Mouse (Mus musculus) olfactory bulb, adult 2 months (tissue): ENCODE measurements around the gene Paqr4. TPM values are rescaled to one million over a fixed set of nuclear protein-coding genes. Genes with fewer than 3 reads are reported as not detected.
A peak's percentile ranks its signal among the peaks of the same experiment; 100 is the strongest.

ENCODE experiments used
- H3K27ac ChIP-seq: fragments of 200-500 bp; 2 replicates; pipeline ENCODE4 v1.5.1; 2012; ENCODE audit warnings: low read depth, low read length; ENCODE audit not compliant: insufficient read depth
- H3K4me1 ChIP-seq: fragments of 200-500 bp; 2 replicates; pipeline ENCODE4 v1.6.1; 2012; ENCODE audit warnings: low read length; ENCODE audit not compliant: control insufficient read depth, insufficient read depth
- H3K4me3 ChIP-seq: fragments of 200-500 bp; 2 replicates; pipeline ENCODE4 v1.5.1; 2012; ENCODE audit warnings: mild to moderate bottlenecking, low read depth, low read length, moderate library complexity; ENCODE audit not compliant: insufficient read depth
- CTCF ChIP-seq: fragments of 200-500 bp; IDR thresholded peaks from 2 replicates; pipeline ENCODE4 v1.5.1; 2012; ENCODE audit warnings: low read depth, mild to moderate bottlenecking, low read length, moderate library complexity; ENCODE audit not compliant: insufficient read depth
- POLR2A ChIP-seq: fragments of 200-500 bp; IDR thresholded peaks from 2 replicates; pipeline ENCODE4 v1.6.1; 2012; ENCODE audit warnings: mild to moderate bottlenecking, low read depth, low read length, moderate library complexity; ENCODE audit not compliant: insufficient read depth
- WGBS: fragments of 180-500 bp; shearing (Covaris S2); methylation state at CpG from one replicate; pipeline ENCODE4 v1.1.7; 2018; 5-methylcytosine and 5-hydroxymethylcytosine counted together
- polyA plus RNA-seq: library from polyadenylated mRNA; stranded (reverse); fragments of >200 nt; gene quantifications from 2 replicates; pipeline ENCODE4 v1.2.4, GENCODE M21; 2012; ENCODE audit warnings: low replicate concordance; ENCODE audit not compliant: missing spikeins, insufficient read depth, insufficient read length

Paqr4 gene
- polyA plus RNA-seq, 1 experiment = not detected

- TF ChIP-seq POLR2A (no peak; the same call in 1 of the 2 replicates), CTCF (no peak)
- Histone ChIP-seq H3K4me3 (peak overlapping the region; percentile 62), H3K4me1 (peaks cover 3% of the 10 kb centered on the region; the same call in 1 of the 2 replicates), H3K27ac (0 out of 2 replicates have a peak overlapping the region, but pooled peaks have one; percentile 5)
- 6% methylated on average over 97 of the region's 101 CpGs for WGBS
These were observed 41.3 kb downstream of the Paqr4 start for GRCm38 (mm10) chr17:23699131-23700077.

GRCm38 (mm10) chr17:23695801-23696200 is 44.9 kb downstream of the Paqr4 start:
- no peak overlapping the region for H3K27ac ChIP-seq
- peaks cover 3% of the 10 kb centered on the region; the same call in 1 of the 2 replicates for H3K4me1 ChIP-seq
- WGBS = 55% methylated on average over 3 of the region's 3 CpGs
- TF ChIP-seq POLR2A = no peak
- no peak for TF ChIP-seq CTCF
- H3K4me3 ChIP-seq = no peak overlapping the region

- no peak overlapping the region for H3K4me3 ChIP-seq
- TF ChIP-seq CTCF = no peak
- no peak for TF ChIP-seq POLR2A
- no peak overlapping the region for H3K27ac ChIP-seq
- H3K4me1 ChIP-seq = peaks cover 3% of the 10 kb centered on the region; the same call in 1 of the 2 replicates
- WGBS = 65% methylated on average over 1 of the region's 1 CpGs
These were observed 46.2 kb downstream of the Paqr4 start for GRCm38 (mm10) chr17:23694491-23694890.

Other genes starting within 250 kb of the Paqr4 start
- not detected in 2 replicates for gene Zfp213, start 176.6 kb downstream of the Paqr4 start, polyA plus RNA-seq
- gene Zfp13, start 141.4 kb downstream of the Paqr4 start, polyA plus RNA-seq = not detected in 2 replicates
- gene Zscan10, start 140.0 kb downstream of the Paqr4 start, polyA plus RNA-seq = not detected in 2 replicates
- not detected in 2 replicates for gene Mmp25, start 95.6 kb downstream of the Paqr4 start, polyA plus RNA-seq
- gene Bicdl2, start 80.4 kb downstream of the Paqr4 start, polyA plus RNA-seq = not detected in 2 replicates
- gene Hcfc1r1, start 67.3 kb downstream of the Paqr4 start, polyA plus RNA-seq = not detected in 2 replicates
- gene Thoc6, start 67.0 kb downstream of the Paqr4 start, polyA plus RNA-seq = not detected in 2 replicates
- gene Tnfrsf12a, start 63.4 kb downstream of the Paqr4 start, polyA plus RNA-seq = not detected in 2 replicates
- gene Cldn6, start 61.6 kb downstream of the Paqr4 start, polyA plus RNA-seq = not detected in 2 replicates
- gene Cldn9, start 56.8 kb downstream of the Paqr4 start, polyA plus RNA-seq = not detected in 2 replicates
- not detected in 2 replicates for gene 1520401A03Rik, start 18.1 kb downstream of the Paqr4 start, polyA plus RNA-seq
- gene Pkmyt1, start 14.5 kb downstream of the Paqr4 start, polyA plus RNA-seq = not detected in 2 replicates
- not detected in 2 replicates for gene Kremen2, start 5.0 kb upstream of the Paqr4 start, polyA plus RNA-seq
- not detected in 2 replicates for gene Flywch1, start 30.7 kb upstream of the Paqr4 start, polyA plus RNA-seq
- not detected in 2 replicates for gene Flywch2, start 45.2 kb upstream of the Paqr4 start, polyA plus RNA-seq
- 383 and 683 TPM in 2 replicates for gene Srrm2, start 49.7 kb upstream of the Paqr4 start, polyA plus RNA-seq
- not detected in 2 replicates for gene Elob, start 88.3 kb upstream of the Paqr4 start, polyA plus RNA-seq
- gene Prss33, start 95.2 kb upstream of the Paqr4 start, polyA plus RNA-seq = not detected in 2 replicates
- not detected in 2 replicates for gene Prss32, start 103.0 kb upstream of the Paqr4 start, polyA plus RNA-seq
- gene Prss41, start 103.3 kb upstream of the Paqr4 start, polyA plus RNA-seq = not detected in 2 replicates
- gene Prss21, start 127.2 kb upstream of the Paqr4 start, polyA plus RNA-seq = not detected in 2 replicates
- not detected in 2 replicates for gene Dcpp1, start 140.0 kb upstream of the Paqr4 start, polyA plus RNA-seq
- not detected in 2 replicates for gene Dcpp2, start 140.0 kb upstream of the Paqr4 start, polyA plus RNA-seq
- gene Dcpp3, start 176.6 kb upstream of the Paqr4 start, polyA plus RNA-seq = not detected in 2 replicates
- gene Sbp, start 200.8 kb upstream of the Paqr4 start, polyA plus RNA-seq = not detected in 2 replicates
- not detected in 2 replicates for gene Sbpl, start 214.4 kb upstream of the Paqr4 start, polyA plus RNA-seq
- not detected in 2 replicates for gene Prss30, start 239.7 kb upstream of the Paqr4 start, polyA plus RNA-seq